8 mouse cellular contexts compared by ENCODE assay signal in the genomic region with DNA sequence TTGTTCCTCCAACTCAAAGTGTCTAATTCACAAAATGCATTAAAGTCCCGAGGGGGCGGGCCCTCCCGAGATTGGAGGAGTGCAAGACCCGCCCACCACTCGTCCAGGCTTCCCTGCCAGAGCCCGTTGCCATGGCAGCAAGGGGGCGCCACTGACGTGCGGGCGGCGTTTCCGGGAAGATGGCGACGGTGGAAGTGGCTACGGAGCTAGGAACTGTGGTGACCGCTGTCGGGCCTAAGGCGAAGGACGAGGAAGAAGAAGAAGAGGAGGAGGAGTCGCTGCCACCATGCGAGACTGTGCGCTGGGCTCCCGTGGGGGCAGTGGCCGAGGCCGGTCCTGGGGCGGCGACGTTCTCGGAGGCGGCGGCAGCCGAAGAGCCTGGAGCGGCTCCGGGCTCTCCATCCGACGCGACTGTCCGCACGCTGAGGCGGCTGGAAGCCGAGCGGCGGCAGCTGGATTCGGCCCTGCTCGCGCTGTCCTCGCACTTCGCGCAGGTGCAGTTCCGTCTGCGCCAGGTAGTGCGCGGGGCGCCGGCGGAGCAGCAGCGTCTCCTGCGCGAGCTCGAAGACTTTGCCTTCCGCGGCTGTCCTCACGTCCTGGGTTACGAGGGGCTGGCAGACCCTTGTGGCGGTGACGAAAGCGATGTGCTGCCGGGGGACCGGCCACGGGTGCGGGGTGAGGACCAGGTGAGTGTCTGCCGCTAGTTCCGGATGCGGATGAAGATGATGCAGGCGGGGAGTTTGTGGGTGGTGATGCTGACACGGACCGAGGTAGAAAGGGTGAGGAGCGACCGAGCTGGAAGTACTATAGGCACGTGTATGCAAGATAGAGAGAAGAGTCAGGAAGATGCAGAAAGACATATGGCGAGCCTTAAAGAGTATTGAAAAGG. TPM values are rescaled to one million over a fixed set of nuclear protein-coding genes. Genes with fewer than 3 reads are reported as not detected.
DNase-seq lines count a peak whose midpoint lies in the region; ATAC-seq and TF ChIP-seq lines count a peak whose summit lies in the region.

Gene Rundc1, plus strand, starts transcription at position 161 of the 889 bp plus-strand sequence.
Gene Ptges3l, minus strand, starts transcription at position 409 of the 889 bp plus-strand sequence.

- TF ChIP-seq RAD21 in MEL (IDR thresholded peaks at IDR 0.05; ENCODE audit: low read depth, low read length), result no peak

- WGBS in cerebellum, adult 2 months, result under 1% methylated on average over 81 of the region's 81 CpGs
- 1% methylated on average over 77 of the region's 81 CpGs for WGBS in forebrain, postnatal 0 days
- under 1% methylated on average over 81 of the region's 81 CpGs for WGBS in lung, embryonic 15.5 days

- peak within 1 kb of the TSS; percentile 85 for H3K9ac ChIP-seq in MEL (ENCODE audit: control insufficient read depth, low read depth, low read length, poor library complexity, severe bottlenecking)
- peak within 1 kb of the TSS; percentile 75 for H3K9ac ChIP-seq in forebrain, postnatal 0 days
- peak within 1 kb of the TSS; percentile 65 for H3K9ac ChIP-seq in lung, embryonic 15.5 days

- no peaks in the 10 kb centered on the region for H3K9me3 ChIP-seq in MEL (replicated peaks; ENCODE audit: insufficient read depth, low read length)
- H3K9me3 ChIP-seq in forebrain, postnatal 0 days (ENCODE audit: low read length), result no peaks in the 10 kb centered on the region
- no peaks in the 10 kb centered on the region for H3K9me3 ChIP-seq in lung, embryonic 15.5 days

- TF ChIP-seq CTCF in MEL (IDR thresholded peaks at IDR 0.05 in 2 of 3, conservative IDR thresholded peaks at IDR 0.05 in 1 of 3; ENCODE audit: control insufficient read depth in 1 of 3, insufficient read depth in 1 of 3, low read depth in 2 of 3, low read length in 3 of 3, poor library complexity in 1 of 3, severe bottlenecking in 1 of 3), result peak in 2 of 3 experiments; percentile 31 to 42; a peak in 4 of 6 replicates
- TF ChIP-seq CTCF in cerebellum, adult 2 months (IDR thresholded peaks at IDR 0.05; ENCODE audit: borderline replicate concordance, insufficient read depth, low read depth, low read length), result no peak; the same call in 1 of the 2 replicates
- peak; percentile 70 for TF ChIP-seq CTCF in forebrain, postnatal 0 days (IDR thresholded peaks at IDR 0.05; ENCODE audit: low read depth)

- peaks cover 20% of the 10 kb centered on the region for H3K79me2 ChIP-seq in MEL (ENCODE audit: control insufficient read depth, insufficient read depth, low read length, poor library complexity)

- TF ChIP-seq EP300 in MEL (IDR thresholded peaks at IDR 0.05; ENCODE audit: low read depth in 1 of 2, low read length in 2 of 2), result no peak; a peak in 1 of 4 replicates

- peaks cover 3 to 16% of the 10 kb centered on the region in 2 experiments for H3K36me3 ChIP-seq in MEL (ENCODE audit: control insufficient read depth in 1 of 2, insufficient read depth in 2 of 2, low read length in 2 of 2)
- H3K36me3 ChIP-seq in forebrain, postnatal 0 days (ENCODE audit: insufficient read depth), result peaks cover 9% of the 10 kb centered on the region
- H3K36me3 ChIP-seq in lung, embryonic 15.5 days, result peaks cover 11% of the 10 kb centered on the region

- DNase-seq in MEL (ENCODE audit: low read depth, low spot score), result peak; percentile 99
- DNase-seq in cerebellum, adult 2 months, result peak; percentile 95 to 97
- DNase-seq in forebrain, postnatal 0 days, result peak; percentile 98
- peak; percentile 99 for DNase-seq in heart, postnatal 4 days
- peak; percentile 95 to 96 for DNase-seq in layer of hippocampus, adult 8-10 months (ENCODE audit: low spot score in 2 of 2)
- peak; percentile 95 for DNase-seq in ovary, adult 18-20 months (ENCODE audit: low spot score)
- DNase-seq in thymus, postnatal 0 days (ENCODE audit: low spot score), result peak; percentile 98

- H3K27ac ChIP-seq in MEL (ENCODE audit: control insufficient read depth, low read depth, low read length), result peak within 1 kb of the TSS; percentile 59
- H3K27ac ChIP-seq in cerebellum, adult 2 months (ENCODE audit: insufficient read depth, low read length), result peak within 1 kb of the TSS; percentile 78
- peak within 1 kb of the TSS; percentile 75 for H3K27ac ChIP-seq in forebrain, postnatal 0 days (ENCODE audit: low read depth, low read length)
- peak within 1 kb of the TSS; percentile 81 for H3K27ac ChIP-seq in lung, embryonic 15.5 days

- H3K27me3 ChIP-seq in MEL (ENCODE audit: control insufficient read depth in 1 of 2, insufficient read depth in 2 of 2, low read length in 2 of 2), result no peaks in the 10 kb centered on the region
- no peaks in the 10 kb centered on the region for H3K27me3 ChIP-seq in cerebellum, adult 2 months (ENCODE audit: control insufficient read depth, insufficient read depth, low read length)
- no peaks in the 10 kb centered on the region for H3K27me3 ChIP-seq in forebrain, postnatal 0 days (ENCODE audit: insufficient read depth, low read length)
- no peaks in the 10 kb centered on the region for H3K27me3 ChIP-seq in lung, embryonic 15.5 days

- peak; percentile 64 to 76; a peak in 2 of 4 replicates for TF ChIP-seq POLR2A in MEL (IDR thresholded peaks at IDR 0.05; ENCODE audit: control insufficient read depth in 1 of 2, insufficient read depth in 1 of 2, low read depth in 1 of 2, low read length in 2 of 2, poor library complexity in 1 of 2)
- TF ChIP-seq POLR2A in cerebellum, adult 2 months (IDR thresholded peaks at IDR 0.05; ENCODE audit: borderline replicate concordance, insufficient read depth, low read length), result peak; percentile 76; the same call in 1 of the 2 replicates

- H3K4me2 ChIP-seq in forebrain, postnatal 0 days (ENCODE audit: low read depth), result peak within 1 kb of the TSS; percentile 76
- peak within 1 kb of the TSS; percentile 79 for H3K4me2 ChIP-seq in lung, embryonic 15.5 days

- peaks cover 8 to 20% of the 10 kb centered on the region in 2 experiments for H3K4me1 ChIP-seq in MEL (ENCODE audit: control insufficient read depth in 1 of 2, insufficient read depth in 2 of 2, low read length in 2 of 2)
- peaks cover 9% of the 10 kb centered on the region for H3K4me1 ChIP-seq in cerebellum, adult 2 months (ENCODE audit: control insufficient read depth, insufficient read depth, low read length)
- peaks cover 13% of the 10 kb centered on the region for H3K4me1 ChIP-seq in forebrain, postnatal 0 days (ENCODE audit: insufficient read depth)
- peaks cover 27% of the 10 kb centered on the region for H3K4me1 ChIP-seq in lung, embryonic 15.5 days

- peak; percentile 97 for ATAC-seq in forebrain, postnatal 0 days
- peak; percentile 95 for ATAC-seq in lung, embryonic 15.5 days (ENCODE audit: borderline replicate concordance, extremely low read depth, low FRiP score, low TSS enrichment)

- peak within 1 kb of the TSS; percentile 85 to 91 for H3K4me3 ChIP-seq in MEL (ENCODE audit: control insufficient read depth in 1 of 2, insufficient read depth in 1 of 2, low read depth in 2 of 2, low read length in 2 of 2)
- H3K4me3 ChIP-seq in cerebellum, adult 2 months (replicated peaks; ENCODE audit: insufficient read depth, low read depth, low read length), result peak within 1 kb of the TSS; percentile 98
- peak within 1 kb of the TSS; percentile 74 for H3K4me3 ChIP-seq in forebrain, postnatal 0 days (ENCODE audit: low read depth, low read length)
- peak within 1 kb of the TSS; percentile 67 for H3K4me3 ChIP-seq in lung, embryonic 15.5 days

TF ChIP-seq in MEL, 35 proteins besides CTCF, POLR2A, EP300 and RAD21 (continues in another document):
- TF ChIP-seq RCOR1 (IDR thresholded peaks at IDR 0.05; ENCODE audit: low read depth, low read length) (peak; percentile 65), ELF1 (IDR thresholded peaks at IDR 0.05; ENCODE audit: low read depth, low read length) (peak; percentile 98), USF1 (IDR thresholded peaks at IDR 0.05; ENCODE audit: low read depth, low read length) (0 out of 2 replicates have a peak, but pooled peaks have one; percentile 20), CHD1 (IDR thresholded peaks at IDR 0.05; ENCODE audit: low read depth, low read length) (peak; percentile 92; the same call in 1 of the 2 replicates), JUND (IDR thresholded peaks at IDR 0.05; ENCODE audit: low read depth, low read length) (no peak), SIN3A (IDR thresholded peaks at IDR 0.05; ENCODE audit: low read length) (peak; percentile 98), MYC (IDR thresholded peaks at IDR 0.05; ENCODE audit: low read depth, low read length) (peak; percentile 67; the same call in 1 of the 2 replicates), TCF12 (IDR thresholded peaks at IDR 0.05; ENCODE audit: low read depth, low read length) (peak; percentile 71), SMC3 (IDR thresholded peaks at IDR 0.05; ENCODE audit: low read depth, low read length) (no peak), TAL1 (IDR thresholded peaks at IDR 0.05; ENCODE audit: low read length) (no peak), ZMIZ1 (IDR thresholded peaks at IDR 0.05; ENCODE audit: low read depth, low read length) (no peak), CHD2 (IDR thresholded peaks at IDR 0.05; ENCODE audit: low read length) (no peak)

RNA-seq across cellular contexts. Expression of gene Rundc1, which starts in this region (rescaled TPM):
- 8.5 and 9.2 TPM in 2 replicates for total RNA-seq in MEL (2012; rRNA removed)
- 10 to 100 TPM in 1 of 2 experiments, not detected in 1; 13.1 TPM for polyA plus RNA-seq in MEL (2012; ENCODE audit: insufficient read depth in 1 of 2, insufficient read length in 2 of 2, low read depth in 1 of 2, low replicate concordance in 2 of 2, missing spikeins in 1 of 2)
- 31.8 and 32.0 TPM in 2 replicates for polyA plus RNA-seq in cerebellum, adult 2 months (2012; rRNA removed)
- total RNA-seq in forebrain, postnatal 0 days (2014; rRNA removed), result 10.9 and 12.6 TPM in 2 replicates
- 18.9 and 24.4 TPM in 2 replicates for polyA plus RNA-seq in forebrain, postnatal 0 days (2015; fragmentation: Nextera tagmentation; extraction: Ambion mirVana)
- 10 to 100 TPM in 1 of 2 experiments, 1 to 10 TPM in 1; 9.0 to 12.4 TPM for total RNA-seq in heart, postnatal 4 days (2021)
- 10 to 100 TPM; 27.8 to 35.4 (median 31.9) TPM for total RNA-seq in layer of hippocampus, adult 8-10 months (2022)
- 20.8 and 21.3 TPM in 2 replicates for polyA plus RNA-seq in lung, embryonic 15.5 days (2015; fragmentation: Nextera tagmentation; extraction: Ambion mirVana)
- 13.2 and 16.1 TPM in 2 replicates for polyA plus RNA-seq in thymus, postnatal 0 days (2015; fragmentation: Nextera tagmentation; extraction: Ambion mirVana)

RNA-seq across cellular contexts. Expression of gene Ptges3l, which starts in this region (rescaled TPM):
- total RNA-seq in MEL (2012; rRNA removed), result 1.4 and 1.6 TPM in 2 replicates
- 1 to 10 TPM in 1 of 2 experiments, not detected in 1; 2.3 TPM for polyA plus RNA-seq in MEL (2012; ENCODE audit: insufficient read depth in 1 of 2, insufficient read length in 2 of 2, low read depth in 1 of 2, low replicate concordance in 2 of 2, missing spikeins in 1 of 2)
- polyA plus RNA-seq in cerebellum, adult 2 months (2012; rRNA removed), result 1.2 and 1.8 TPM in 2 replicates
- 0.62 and 1.8 TPM in 2 replicates for total RNA-seq in forebrain, postnatal 0 days (2014; rRNA removed)
- 1.2 and 2.4 TPM in 2 replicates for polyA plus RNA-seq in forebrain, postnatal 0 days (2015; fragmentation: Nextera tagmentation; extraction: Ambion mirVana)
- total RNA-seq in heart, postnatal 4 days (2021), result 10 to 100 TPM; 50.6 to 52.8 TPM
- 1 to 10 TPM in 3 of 4 experiments, under 1 TPM in 1; 0.74 to 1.5 (median 1.3) TPM for total RNA-seq in layer of hippocampus, adult 8-10 months (2022)
- polyA plus RNA-seq in lung, embryonic 15.5 days (2015; fragmentation: Nextera tagmentation; extraction: Ambion mirVana), result 12.8 and 13.4 TPM in 2 replicates
- polyA plus RNA-seq in thymus, postnatal 0 days (2015; fragmentation: Nextera tagmentation; extraction: Ambion mirVana), result 1.8 TPM in 2 replicates

Comparison
In these comparisons a context has a peak if more than half of its experiments do, and no peak if none do; other contexts are left out.
1. Peak in every context shown above with its lines: DNase-seq, ATAC-seq, H3K4me3 ChIP-seq and H3K27ac ChIP-seq.
2. RNA of gene Ptges3l (total RNA-seq): 50.6 to 52.8 TPM in heart, postnatal 4 days; 0.62 to 1.8 TPM in forebrain, postnatal 0 days, 1.4 to 1.6 TPM in MEL and 0.74 to 1.5 TPM in layer of hippocampus, adult 8-10 months; every median in the first group is over 10 times any median in the second.